Mouse (Mus musculus) bone marrow macrophage, adult 2 months (primary cell): ENCODE data around the gene Stradb.

Experiments used
- CTCF ChIP-seq: IDR thresholded peaks from 2 replicates; pipeline ENCODE4 v1.5.1; 2012; ENCODE audit warnings: low read depth, mild to moderate bottlenecking, low read length, moderate library complexity
- POLR2A ChIP-seq: IDR thresholded peaks from 2 replicates; pipeline ENCODE4 v1.6.1; 2012; ENCODE audit warnings: mild to moderate bottlenecking, low read depth, low read length, borderline replicate concordance

DNA sequence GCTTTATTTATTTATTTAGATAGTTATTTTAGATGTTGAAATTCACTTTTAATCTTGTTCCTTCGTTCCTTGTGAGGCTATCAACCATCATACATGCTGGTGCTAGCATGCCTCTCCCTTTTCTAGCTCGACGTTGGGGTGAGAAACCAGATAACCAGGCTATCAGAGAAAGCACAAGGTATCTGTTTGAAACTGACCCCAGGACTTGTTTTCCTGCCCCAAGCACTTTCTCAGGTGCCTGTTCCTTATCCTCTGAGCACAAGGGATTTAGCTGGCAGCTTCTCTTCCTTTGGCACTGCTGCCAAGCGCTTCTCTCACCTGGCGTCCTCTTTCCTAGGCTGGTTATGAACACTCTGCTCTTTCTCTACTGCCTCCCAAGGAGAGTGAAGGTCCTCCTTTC is 10.9 kb upstream of the Stradb start:
- TF ChIP-seq CTCF (no peak), POLR2A (no peak)
